Mouse (Mus musculus) midbrain, postnatal 0 days (tissue): ENCODE measurements around the gene Dnajc21. TPM values are rescaled to one million over a fixed set of nuclear protein-coding genes. Genes with fewer than 3 reads are reported as not detected.

Experiments used
- ATAC-seq: fragments of 200-750 bp; cut with Nextera tagmentation; 2 replicates; pipeline ENCODE4 v1.8.0; 2017; ENCODE audit warnings: moderate number of reproducible peaks, mild to moderate bottlenecking, moderate TSS enrichment, moderate library complexity; ENCODE audit not compliant: low FRiP score
- DNase-seq: peaks from one replicate; pipeline ENCODE4 v3.0.0-alpha.2; 2015; ENCODE audit warnings: low spot score
- H3K27ac ChIP-seq: fragments of 300-500 bp; sonication (generic); 2 replicates; pipeline ENCODE4 v1.5.1; 2014; ENCODE audit warnings: low read depth, mild to moderate bottlenecking, low read length, mixed read lengths
- H3K27me3 ChIP-seq: fragments of 300-500 bp; sonication (generic); 2 replicates; pipeline ENCODE4 v1.6.1; 2014; ENCODE audit warnings: low read length, control low read depth, mixed read lengths; ENCODE audit not compliant: insufficient read depth
- H3K36me3 ChIP-seq: fragments of 300-500 bp; sonication (generic); 2 replicates; pipeline ENCODE4 v1.6.1; 2014; ENCODE audit warnings: low read length, control low read depth, mixed read lengths; ENCODE audit not compliant: insufficient read depth
- H3K4me1 ChIP-seq: fragments of 300-500 bp; sonication (generic); 2 replicates; pipeline ENCODE4 v1.6.1; 2014; ENCODE audit warnings: mild to moderate bottlenecking, control low read depth, antibody characterized with exemption, low read length, mixed read lengths; ENCODE audit not compliant: insufficient read depth
- H3K4me2 ChIP-seq: fragments of 300-500 bp; sonication (generic); 2 replicates; pipeline ENCODE4 v1.6.1; 2014; ENCODE audit warnings: low read depth, mild to moderate bottlenecking, low read length, mixed read lengths; ENCODE audit not compliant: poor library complexity, severe bottlenecking
- H3K4me3 ChIP-seq: fragments of 300-500 bp; sonication (generic); 2 replicates; pipeline ENCODE4 v1.5.1; 2014; ENCODE audit warnings: low read depth, mild to moderate bottlenecking, low read length, moderate library complexity
- H3K9ac ChIP-seq: fragments of 300-500 bp; sonication (generic); replicated peaks from 2 replicates; pipeline ENCODE4 v1.6.1; 2014; ENCODE audit warnings: mild to moderate bottlenecking, low read length, moderate library complexity, mixed read lengths; ENCODE audit not compliant: poor library complexity, severe bottlenecking
- H3K9me3 ChIP-seq: fragments of 300-500 bp; sonication (generic); 2 replicates; pipeline ENCODE4 v1.6.1; 2016; ENCODE audit warnings: low read length, control low read depth
- CTCF ChIP-seq: IDR thresholded peaks from 2 replicates; pipeline ENCODE4 v1.5.1; 2016; ENCODE audit warnings: antibody characterized with exemption, mild to moderate bottlenecking
- WGBS: fragments of 180-500 bp; shearing (Covaris S2); extraction: QIAGEN DNeasy Blood & Tissue Kit; methylation state at CpG from one replicate; pipeline ENCODE4 v1.1.7; 2014; 5-methylcytosine and 5-hydroxymethylcytosine counted together
- polyA plus RNA-seq: library from polyadenylated mRNA; unstranded; fragments of >200 nt; fragmentation: Nextera tagmentation; extraction: Ambion mirVana; gene quantifications from 2 replicates; pipeline ENCODE4 v1.2.1, GENCODE M21; 2015
- total RNA-seq: library from RNA; depleted of rRNA; stranded (reverse); fragments of >200 nt; gene quantifications from 2 replicates; pipeline ENCODE4 v1.2.3, GENCODE M21; 2014; rRNA removed

Gene Dnajc21
- 3.9 and 6.8 TPM in 2 replicates for total RNA-seq
- 11.6 and 15.5 TPM in 2 replicates for polyA plus RNA-seq

GRCm38 (mm10) chr15:10470151-10470831 is at the start of gene Dnajc21:
Dnajc21 (minus strand) TSS chr15:10470516.
- H3K27me3 ChIP-seq, result no peaks in the 10 kb centered on the region
- peaks cover 2% of the 10 kb centered on the region; the same call in 1 of the 2 replicates for H3K36me3 ChIP-seq
- peak; percentile 95 for ATAC-seq
- no peaks in the 10 kb centered on the region for H3K9me3 ChIP-seq
- peak within 1 kb of the TSS; percentile 76 for H3K27ac ChIP-seq
- H3K4me3 ChIP-seq, result peak within 1 kb of the TSS; percentile 91
- TF ChIP-seq CTCF, result no peak
- peak within 1 kb of the TSS; percentile 84 for H3K9ac ChIP-seq
- peaks cover 9% of the 10 kb centered on the region; the same call in 1 of the 2 replicates for H3K4me1 ChIP-seq
- under 1% methylated on average over 27 of the region's 87 CpGs for WGBS
- peak within 1 kb of the TSS; percentile 85 for H3K4me2 ChIP-seq
- peak; percentile 78 for DNase-seq

GRCm38 (mm10) chr15:10515166-10515565 is 44.9 kb upstream of the Dnajc21 start:
- H3K4me1 ChIP-seq, result no peaks in the 10 kb centered on the region
- no peaks in the 10 kb centered on the region for H3K36me3 ChIP-seq
- ATAC-seq (no peak), DNase-seq (no peak)
- no peak overlapping the region for H3K27ac ChIP-seq
- no peaks in the 10 kb centered on the region for H3K9me3 ChIP-seq
- no peak overlapping the region for H3K4me3 ChIP-seq
- no peak overlapping the region for H3K4me2 ChIP-seq
- TF ChIP-seq CTCF, result no peak
- H3K27me3 ChIP-seq, result no peaks in the 10 kb centered on the region
- WGBS, result 77% methylated on average over 7 of the region's 7 CpGs
- no peak overlapping the region for H3K9ac ChIP-seq

GRCm38 (mm10) chr15:10506099-10506498 is 35.8 kb upstream of the Dnajc21 start:
- no peak for TF ChIP-seq CTCF
- Histone ChIP-seq H3K9me3 (no peaks in the 10 kb centered on the region), H3K36me3 (no peaks in the 10 kb centered on the region), H3K4me3 (no peak overlapping the region), H3K27me3 (no peaks in the 10 kb centered on the region), H3K4me2 (no peak overlapping the region), H3K9ac (no peak overlapping the region), H3K27ac (no peak overlapping the region), H3K4me1 (no peaks in the 10 kb centered on the region)
- ATAC-seq (no peak), DNase-seq (no peak)
- 83% methylated on average over 11 of the region's 11 CpGs for WGBS

- TF ChIP-seq CTCF, result peak; percentile 94
- 0 out of 2 replicates have a peak, but pooled peaks cover 2% of the 10 kb centered on the region for H3K36me3 ChIP-seq
- peak; percentile 91 for ATAC-seq
- no peak overlapping the region for H3K27ac ChIP-seq
- no peak overlapping the region for H3K4me3 ChIP-seq
- H3K9me3 ChIP-seq, result no peaks in the 10 kb centered on the region
- H3K27me3 ChIP-seq, result no peaks in the 10 kb centered on the region
- no peaks in the 10 kb centered on the region for H3K4me1 ChIP-seq
- DNase-seq, result peak; percentile 84
- WGBS, result 58% methylated on average over 11 of the region's 11 CpGs
- H3K4me2 ChIP-seq, result no peak overlapping the region
- no peak overlapping the region for H3K9ac ChIP-seq
Observed at GRCm38 (mm10) chr15:10500838-10501719, 30.8 kb upstream of the Dnajc21 start.

- ATAC-seq (peak; percentile 49; the same call in 1 of the 2 replicates), DNase-seq (no peak)
- no peak for TF ChIP-seq CTCF
Observed at GRCm38 (mm10) chr15:10500035-10500434, 29.7 kb upstream of the Dnajc21 start.

More at GRCm38 (mm10) chr15:10500035-10500434, 29.7 kb upstream of the Dnajc21 start:
- H3K9me3 ChIP-seq, result no peaks in the 10 kb centered on the region
- H3K27ac ChIP-seq, result no peak overlapping the region
- H3K4me1 ChIP-seq, result no peaks in the 10 kb centered on the region
- WGBS, result 87% methylated on average over 5 of the region's 5 CpGs
- no peak overlapping the region for H3K4me3 ChIP-seq
- H3K9ac ChIP-seq, result no peak overlapping the region
- H3K27me3 ChIP-seq, result no peaks in the 10 kb centered on the region
- H3K4me2 ChIP-seq, result no peak overlapping the region
- H3K36me3 ChIP-seq, result 0 out of 2 replicates have a peak, but pooled peaks cover 5% of the 10 kb centered on the region
